Mouse (Mus musculus): Measurements from ENCODE around the gene Dlgap4. TPM values are rescaled to one million over a fixed set of nuclear protein-coding genes. Genes with fewer than 3 reads are reported as not detected.
"Not testable (repeated sequence)": the region's sequence is repeated elsewhere in the genome, so short reads cannot be mapped to it uniquely, and the experiment has no call there.

Dlgap4 gene
- total and polyA plus RNA-seq, 3 experiments = 15.7 to 113 (median 54.8) TPM

- TF ChIP-seq TAL1 (conservative IDR thresholded peaks at IDR 0.05; ENCODE audit: low read depth, low read length) (no peak), GATA1 (IDR thresholded peaks at IDR 0.05; ENCODE audit: borderline replicate concordance, low read length) (no peak), CTCF (IDR thresholded peaks at IDR 0.05; ENCODE audit: low read depth, low read length) (no peak), GATA2 (IDR thresholded peaks at IDR 0.05; ENCODE audit: borderline replicate concordance, low read depth, low read length) (no peak), POLR2AphosphoS5 (IDR thresholded peaks at IDR 0.05; ENCODE audit: insufficient replicate concordance, low read depth, low read length) (no peak)
- no peak for ATAC-seq (ENCODE audit: extremely low read depth, insufficient number of reproducible peaks, low FRiP score, poor library complexity, severe bottlenecking)
- Histone ChIP-seq H3K4me1 (ENCODE audit: insufficient read depth, low read depth, low read length) (peaks cover 33% of the 10 kb centered on the region), H3K4me3 (ENCODE audit: low read depth, low read length) (no peak overlapping the region), H3K36me3 (replicated peaks) (no peaks in the 10 kb centered on the region), H3K9me3 (replicated peaks) (peaks cover 8% of the 10 kb centered on the region), H3K27me3 (ENCODE audit: insufficient read depth, low read length) (no peaks in the 10 kb centered on the region)
- no peak for DNase-seq (ENCODE audit: low spot score)
Measured at GRCm38 (mm10) chr2:156798516-156798915, 185.0 kb downstream of the Dlgap4 start.

- Histone ChIP-seq H3K4me1 (ENCODE audit: insufficient read depth, low read depth, low read length) (peaks cover 52% of the 10 kb centered on the region), H3K27me3 (ENCODE audit: insufficient read depth, low read length) (no peaks in the 10 kb centered on the region), H3K9me3 (replicated peaks) (peaks cover 8% of the 10 kb centered on the region), H3K4me3 (ENCODE audit: low read depth, low read length) (no peak overlapping the region), H3K36me3 (replicated peaks) (no peaks in the 10 kb centered on the region)
- TF ChIP-seq CTCF (IDR thresholded peaks at IDR 0.05; ENCODE audit: low read depth, low read length) = no peak
- TF ChIP-seq TAL1 (conservative IDR thresholded peaks at IDR 0.05; ENCODE audit: low read depth, low read length) = no peak
- no peak for DNase-seq (ENCODE audit: low spot score)
- ATAC-seq (ENCODE audit: extremely low read depth, insufficient number of reproducible peaks, low FRiP score, poor library complexity, severe bottlenecking) = no peak
Measured at GRCm38 (mm10) chr2:156801045-156801444, 187.5 kb downstream of the Dlgap4 start.

- H3K36me3 ChIP-seq (replicated peaks); H3K4me3 ChIP-seq (ENCODE audit: low read depth, low read length); ATAC-seq (ENCODE audit: extremely low read depth, insufficient number of reproducible peaks, low FRiP score, poor library complexity, severe bottlenecking); H3K9me3 ChIP-seq (replicated peaks); H3K27me3 ChIP-seq (ENCODE audit: insufficient read depth, low read length); DNase-seq (ENCODE audit: low spot score): not testable (repeated sequence)
- peaks cover 57% of the 10 kb centered on the region for H3K4me1 ChIP-seq (ENCODE audit: insufficient read depth, low read depth, low read length)
Measured at GRCm38 (mm10) chr2:156802116-156802515, 188.6 kb downstream of the Dlgap4 start.

- H3K36me3 ChIP-seq (replicated peaks) = no peaks in the 10 kb centered on the region
- peak overlapping the region; percentile 44; the same call in 1 of the 2 replicates for H3K4me3 ChIP-seq (ENCODE audit: low read depth, low read length)
- DNase-seq (ENCODE audit: low spot score) (no peak), ATAC-seq (ENCODE audit: extremely low read depth, insufficient number of reproducible peaks, low FRiP score, poor library complexity, severe bottlenecking) (no peak)
- no peaks in the 10 kb centered on the region for H3K27me3 ChIP-seq (ENCODE audit: insufficient read depth, low read length)
- TF ChIP-seq POLR2AphosphoS5 (IDR thresholded peaks at IDR 0.05; ENCODE audit: insufficient replicate concordance, low read depth, low read length) (no peak), CTCF (IDR thresholded peaks at IDR 0.05; ENCODE audit: low read depth, low read length) (no peak), TAL1 (conservative IDR thresholded peaks at IDR 0.05; ENCODE audit: low read depth, low read length) (no peak), GATA1 (IDR thresholded peaks at IDR 0.05; ENCODE audit: borderline replicate concordance, low read length) (no peak), GATA2 (IDR thresholded peaks at IDR 0.05; ENCODE audit: borderline replicate concordance, low read depth, low read length) (no peak)
- peaks cover 60% of the 10 kb centered on the region for H3K4me1 ChIP-seq (ENCODE audit: insufficient read depth, low read depth, low read length)
- H3K9me3 ChIP-seq (replicated peaks) = no peaks in the 10 kb centered on the region
Measured at GRCm38 (mm10) chr2:156803698-156804372, 190.3 kb downstream of the Dlgap4 start.

GRCm38 (mm10) chr2:156804589-156804988 lies 191.1 kb downstream of the Dlgap4 start:
- Histone ChIP-seq H3K4me3 (ENCODE audit: low read depth, low read length) (no peak overlapping the region), H3K4me1 (ENCODE audit: insufficient read depth, low read depth, low read length) (peaks cover 63% of the 10 kb centered on the region)
- no peak for ATAC-seq (ENCODE audit: extremely low read depth, insufficient number of reproducible peaks, low FRiP score, poor library complexity, severe bottlenecking)

GRCm38 (mm10) chr2:156806886-156807285 lies 193.4 kb downstream of the Dlgap4 start:
- Histone ChIP-seq H3K27me3 (ENCODE audit: insufficient read depth, low read length) (no peaks in the 10 kb centered on the region), H3K9me3 (replicated peaks) (no peaks in the 10 kb centered on the region), H3K4me1 (ENCODE audit: insufficient read depth, low read depth, low read length) (peaks cover 54% of the 10 kb centered on the region), H3K4me3 (ENCODE audit: low read depth, low read length) (no peak overlapping the region), H3K36me3 (replicated peaks) (no peaks in the 10 kb centered on the region)
- TF ChIP-seq POLR2AphosphoS5 (IDR thresholded peaks at IDR 0.05; ENCODE audit: insufficient replicate concordance, low read depth, low read length) (no peak), GATA2 (IDR thresholded peaks at IDR 0.05; ENCODE audit: borderline replicate concordance, low read depth, low read length) (no peak), CTCF (IDR thresholded peaks at IDR 0.05; ENCODE audit: low read depth, low read length) (no peak)
- DNase-seq (ENCODE audit: low spot score) (no peak), ATAC-seq (ENCODE audit: extremely low read depth, insufficient number of reproducible peaks, low FRiP score, poor library complexity, severe bottlenecking) (no peak)

More at GRCm38 (mm10) chr2:156804589-156804988, 191.1 kb downstream of the Dlgap4 start:
- TF ChIP-seq TAL1 (conservative IDR thresholded peaks at IDR 0.05; ENCODE audit: low read depth, low read length) (no peak), POLR2AphosphoS5 (IDR thresholded peaks at IDR 0.05; ENCODE audit: insufficient replicate concordance, low read depth, low read length) (no peak), GATA2 (IDR thresholded peaks at IDR 0.05; ENCODE audit: borderline replicate concordance, low read depth, low read length) (no peak), CTCF (IDR thresholded peaks at IDR 0.05; ENCODE audit: low read depth, low read length) (no peak), GATA1 (IDR thresholded peaks at IDR 0.05; ENCODE audit: borderline replicate concordance, low read length) (no peak)
- Histone ChIP-seq H3K36me3 (replicated peaks) (no peaks in the 10 kb centered on the region), H3K9me3 (replicated peaks) (no peaks in the 10 kb centered on the region), H3K27me3 (ENCODE audit: insufficient read depth, low read length) (no peaks in the 10 kb centered on the region)
- DNase-seq (ENCODE audit: low spot score) = no peak

GRCm38 (mm10) chr2:156809579-156809978 lies 196.1 kb downstream of the Dlgap4 start:
- no peak for ATAC-seq (ENCODE audit: extremely low read depth, insufficient number of reproducible peaks, low FRiP score, poor library complexity, severe bottlenecking)
- Histone ChIP-seq H3K36me3 (replicated peaks) (no peaks in the 10 kb centered on the region), H3K4me3 (ENCODE audit: low read depth, low read length) (no peak overlapping the region), H3K9me3 (replicated peaks) (no peaks in the 10 kb centered on the region), H3K4me1 (ENCODE audit: insufficient read depth, low read depth, low read length) (peaks cover 32% of the 10 kb centered on the region; the same call in 1 of the 2 replicates), H3K27me3 (ENCODE audit: insufficient read depth, low read length) (peaks cover 6% of the 10 kb centered on the region; the same call in 1 of the 2 replicates)
- TF ChIP-seq TAL1 (conservative IDR thresholded peaks at IDR 0.05; ENCODE audit: low read depth, low read length) (no peak), POLR2AphosphoS5 (IDR thresholded peaks at IDR 0.05; ENCODE audit: insufficient replicate concordance, low read depth, low read length) (no peak), CTCF (IDR thresholded peaks at IDR 0.05; ENCODE audit: low read depth, low read length) (peak; percentile 65)
- no peak for DNase-seq (ENCODE audit: low spot score)

Data from G1E (cell line).